Mouse (Mus musculus) heart, embryonic 16.5 days (tissue): Measurements from ENCODE around the gene Gng11. TPM values are rescaled to one million over a fixed set of nuclear protein-coding genes. Genes with fewer than 3 reads are reported as not detected.

ENCODE experiments used
- ATAC-seq: fragments of 200-750 bp; cut with Nextera tagmentation; replicated peaks from 2 replicates; pipeline ENCODE4 v1.8.0; 2017; ENCODE audit warnings: moderate number of reproducible peaks; ENCODE audit not compliant: insufficient read depth, low FRiP score; ENCODE audit errors: extremely low read depth
- H3K27ac ChIP-seq: fragments of 300-500 bp; sonication (generic); 2 replicates; pipeline ENCODE4 v1.5.1; 2014; ENCODE audit warnings: mild to moderate bottlenecking, low read length, control low read depth, moderate library complexity
- H3K27me3 ChIP-seq: fragments of 300-500 bp; sonication (generic); 2 replicates; pipeline ENCODE4 v1.6.1; 2014; ENCODE audit warnings: low read length, mixed read lengths; ENCODE audit not compliant: control insufficient read depth, insufficient read depth
- H3K36me3 ChIP-seq: fragments of 300-500 bp; sonication (generic); 2 replicates; pipeline ENCODE4 v1.6.1; 2014; ENCODE audit not compliant: control insufficient read depth, insufficient read depth
- H3K4me1 ChIP-seq: fragments of 300-500 bp; sonication (generic); 2 replicates; pipeline ENCODE4 v1.6.1; 2014; ENCODE audit warnings: low read length, mixed read lengths; ENCODE audit not compliant: control insufficient read depth, insufficient read depth
- H3K4me2 ChIP-seq: fragments of 300-500 bp; sonication (generic); 2 replicates; pipeline ENCODE4 v1.6.1; 2014; ENCODE audit warnings: low read depth, mild to moderate bottlenecking, control low read depth, low read length
- H3K4me3 ChIP-seq: fragments of 300-500 bp; sonication (generic); 2 replicates; pipeline ENCODE4 v1.5.1; 2014; ENCODE audit warnings: mild to moderate bottlenecking, control low read depth, low read length
- H3K9ac ChIP-seq: fragments of 300-500 bp; sonication (generic); 2 replicates; pipeline ENCODE4 v1.6.1; 2014; ENCODE audit warnings: low read length, control low read depth
- H3K9me3 ChIP-seq: fragments of 300-500 bp; sonication (generic); replicated peaks from 2 replicates; pipeline ENCODE4 v1.6.1; 2016; ENCODE audit warnings: low read length; ENCODE audit not compliant: control insufficient read depth
- whole genome bisulfite sequencing: fragments of 180-500 bp; shearing (Covaris S2); extraction: QIAGEN DNeasy Blood & Tissue Kit; methylation state at CpG from one replicate; pipeline ENCODE4 v1.1.7; 2014; 5-methylcytosine and 5-hydroxymethylcytosine counted together
- polyA plus RNA-seq: library from polyadenylated mRNA; unstranded; fragments of >200 nt; fragmentation: Nextera tagmentation; extraction: Ambion mirVana; gene quantifications from 2 replicates; pipeline ENCODE4 v1.2.1, GENCODE M21; 2015

Gng11 gene
- polyA plus RNA-seq, 1 experiment from 2014 or later = 108 TPM

- 72% methylated on average over 3 of the region's 3 CpGs for WGBS
- Histone ChIP-seq H3K4me1 (no peaks in the 10 kb centered on the region), H3K36me3 (no peaks in the 10 kb centered on the region), H3K27ac (no peak overlapping the region), H3K27me3 (no peaks in the 10 kb centered on the region), H3K4me2 (no peak overlapping the region), H3K9me3 (no peaks in the 10 kb centered on the region), H3K4me3 (no peak overlapping the region), H3K9ac (no peak overlapping the region)
- no peak for ATAC-seq
These were observed 3.0 kb upstream of the Gng11 start for GRCm38 (mm10) chr6:4000716-4001115.

- peak; percentile 35 for ATAC-seq
- peak overlapping the region; percentile 77 for H3K4me2 ChIP-seq
- H3K36me3 ChIP-seq = no peaks in the 10 kb centered on the region
- H3K27ac ChIP-seq = peak overlapping the region; percentile 97
- H3K9me3 ChIP-seq = no peaks in the 10 kb centered on the region
- H3K27me3 ChIP-seq = no peaks in the 10 kb centered on the region
- no peaks in the 10 kb centered on the region for H3K4me1 ChIP-seq
- no peak overlapping the region for H3K9ac ChIP-seq
- WGBS = 30% methylated on average over 4 of the region's 4 CpGs
- peak overlapping the region; percentile 70 for H3K4me3 ChIP-seq
These were observed 259 bp upstream of the Gng11 start for GRCm38 (mm10) chr6:4003445-4003844.

- Histone ChIP-seq H3K4me3 (peak overlapping the region; percentile 70), H3K4me1 (0 out of 2 replicates have a peak, but pooled peaks cover 4% of the 10 kb centered on the region), H3K36me3 (no peaks in the 10 kb centered on the region), H3K9ac (peak overlapping the region; percentile 86), H3K27ac (no peak overlapping the region; the same call in 1 of the 2 replicates), H3K27me3 (no peaks in the 10 kb centered on the region), H3K9me3 (no peaks in the 10 kb centered on the region), H3K4me2 (peak overlapping the region; percentile 77)
- 44% methylated on average over 2 of the region's 2 CpGs for WGBS
- no peak for ATAC-seq
These were observed 1.1 kb downstream of the Gng11 start for GRCm38 (mm10) chr6:4004808-4005207.

- H3K27ac ChIP-seq = 0 out of 2 replicates have a peak overlapping the region, but pooled peaks have one; percentile 45
These were observed 4.9 kb downstream of the Gng11 start for GRCm38 (mm10) chr6:4008501-4009040.

GRCm38 (mm10) chr6:4009548-4009947, 5.8 kb downstream of the Gng11 start:
- Histone ChIP-seq H3K27me3 (no peaks in the 10 kb centered on the region), H3K9ac (no peak overlapping the region), H3K4me3 (no peak overlapping the region), H3K9me3 (no peaks in the 10 kb centered on the region), H3K4me2 (no peak overlapping the region), H3K27ac (peak overlapping the region; percentile 65), H3K4me1 (0 out of 2 replicates have a peak, but pooled peaks cover 4% of the 10 kb centered on the region), H3K36me3 (no peaks in the 10 kb centered on the region)
- ATAC-seq = peak; percentile 76

More at GRCm38 (mm10) chr6:4008501-4009040, 4.9 kb downstream of the Gng11 start:
- no peak overlapping the region for H3K4me2 ChIP-seq
- no peaks in the 10 kb centered on the region for H3K27me3 ChIP-seq
- no peaks in the 10 kb centered on the region for H3K9me3 ChIP-seq
- H3K4me3 ChIP-seq = no peak overlapping the region
- no peak overlapping the region for H3K9ac ChIP-seq
- WGBS = 20% methylated on average over 2 of the region's 2 CpGs
- H3K4me1 ChIP-seq = 0 out of 2 replicates have a peak, but pooled peaks cover 4% of the 10 kb centered on the region
- no peak for ATAC-seq
- H3K36me3 ChIP-seq = no peaks in the 10 kb centered on the region

GRCm38 (mm10) chr6:4022645-4023044, 18.9 kb downstream of the Gng11 start:
- Histone ChIP-seq H3K4me3 (no peak overlapping the region), H3K4me1 (no peaks in the 10 kb centered on the region), H3K4me2 (no peak overlapping the region), H3K27me3 (no peaks in the 10 kb centered on the region), H3K27ac (no peak overlapping the region), H3K9me3 (no peaks in the 10 kb centered on the region), H3K9ac (no peak overlapping the region), H3K36me3 (no peaks in the 10 kb centered on the region)
- WGBS = 32% methylated on average over 1 of the region's 1 CpGs
- ATAC-seq = no peak

GRCm38 (mm10) chr6:4026367-4026766, 22.7 kb downstream of the Gng11 start:
- 40% methylated on average over 2 of the region's 2 CpGs for WGBS
- H3K9ac ChIP-seq = no peak overlapping the region
- no peaks in the 10 kb centered on the region for H3K36me3 ChIP-seq
- no peaks in the 10 kb centered on the region for H3K27me3 ChIP-seq
- H3K4me2 ChIP-seq = no peak overlapping the region
- H3K9me3 ChIP-seq = no peaks in the 10 kb centered on the region
- no peaks in the 10 kb centered on the region for H3K4me1 ChIP-seq
- H3K4me3 ChIP-seq = no peak overlapping the region
- no peak overlapping the region for H3K27ac ChIP-seq
- ATAC-seq = no peak

GRCm38 (mm10) chr6:4030956-4031355, 27.3 kb downstream of the Gng11 start:
- no peaks in the 10 kb centered on the region for H3K27me3 ChIP-seq
- H3K27ac ChIP-seq = no peak overlapping the region
- no peak for ATAC-seq
- H3K4me3 ChIP-seq = no peak overlapping the region
- no peaks in the 10 kb centered on the region for H3K9me3 ChIP-seq
- H3K9ac ChIP-seq = no peak overlapping the region
- no peak overlapping the region for H3K4me2 ChIP-seq
- WGBS = 71% methylated on average over 3 of the region's 3 CpGs
- H3K4me1 ChIP-seq = no peaks in the 10 kb centered on the region
- no peaks in the 10 kb centered on the region for H3K36me3 ChIP-seq

GRCm38 (mm10) chr6:4041821-4042220, 38.1 kb downstream of the Gng11 start:
- no peaks in the 10 kb centered on the region for H3K27me3 ChIP-seq
- no peak overlapping the region for H3K4me3 ChIP-seq
- no peak overlapping the region for H3K27ac ChIP-seq
- no peak overlapping the region for H3K9ac ChIP-seq
- 53% methylated on average over 1 of the region's 1 CpGs for WGBS
- H3K4me2 ChIP-seq = no peak overlapping the region
- H3K9me3 ChIP-seq = no peaks in the 10 kb centered on the region
- ATAC-seq = no peak
- H3K36me3 ChIP-seq = no peaks in the 10 kb centered on the region
- H3K4me1 ChIP-seq = no peaks in the 10 kb centered on the region
